Mouse (Mus musculus): ENCODE measurements around the gene Usp36. TPM values are rescaled to one million over a fixed set of nuclear protein-coding genes. Genes with fewer than 3 reads are reported as not detected.

Gene Usp36
- total RNA-seq (2021), result 10 to 100 TPM; 24.8 to 26.3 TPM
- long read RNA-seq, experiment 1, partial matches to known transcripts, result 4 of 6 reads
- long read RNA-seq, experiment 1, other reads (novel, unspliced or antisense), result 2 of 6 reads
- long read RNA-seq, experiment 2, full-length matches to known transcripts, result 2 of 5 reads
- long read RNA-seq, experiment 2, partial matches to known transcripts, result 1 of 5 reads
- long read RNA-seq, experiment 2, other reads (novel, unspliced or antisense), result 2 of 5 reads

- intact Hi-C loops (cut with DNase I), result loop anchor here (2.0 kb wide), 1 partner anchor 65 kb away; the partner anchor contains the start of gene Timp2
- DNase-seq (ENCODE audit: low spot score in 2 of 2), result peak; percentile 100
Observed at GRCm38 (mm10) chr11:118289999-118290889, at the start of gene Usp36. TSS of gene Usp36 (minus strand) at chr11:118290244.

- DNase-seq (ENCODE audit: low spot score in 2 of 2), result peak; percentile 56 to 74
- intact Hi-C loops (cut with DNase I), result no loop called here
Observed at GRCm38 (mm10) chr11:118337491-118338168, 47.6 kb upstream of the Usp36 start.

GRCm38 (mm10) chr11:118333431-118333830, 43.4 kb upstream of the Usp36 start:
- no peak for DNase-seq (ENCODE audit: low spot score in 2 of 2)
- intact Hi-C loops (cut with DNase I), result no loop called here

- intact Hi-C loops (cut with DNase I), result no loop called here
- no peak for DNase-seq (ENCODE audit: low spot score in 2 of 2)
Observed at GRCm38 (mm10) chr11:118332376-118332775, 42.3 kb upstream of the Usp36 start.

- intact Hi-C loops (cut with DNase I), result no loop called here
- peak; percentile 61 for DNase-seq (ENCODE audit: low spot score in 2 of 2)
Observed at GRCm38 (mm10) chr11:118330777-118331176, 40.7 kb upstream of the Usp36 start.

GRCm38 (mm10) chr11:118330361-118330760, 40.3 kb upstream of the Usp36 start:
- DNase-seq (ENCODE audit: low spot score in 2 of 2), result no peak
- intact Hi-C loops (cut with DNase I), result no loop called here

- DNase-seq (ENCODE audit: low spot score in 2 of 2), result no peak
- intact Hi-C loops (cut with DNase I), result no loop called here
Observed at GRCm38 (mm10) chr11:118328947-118329346, 38.9 kb upstream of the Usp36 start.

GRCm38 (mm10) chr11:118328511-118328910, 38.5 kb upstream of the Usp36 start:
- intact Hi-C loops (cut with DNase I), result no loop called here
- no peak for DNase-seq (ENCODE audit: low spot score in 2 of 2)

- intact Hi-C loops (cut with DNase I), result no loop called here
- peak; percentile 82 to 95 for DNase-seq (ENCODE audit: low spot score in 2 of 2)
Observed at GRCm38 (mm10) chr11:118326991-118327971, 37.2 kb upstream of the Usp36 start.

- intact Hi-C loops (cut with DNase I), result no loop called here
- DNase-seq (ENCODE audit: low spot score in 2 of 2), result no peak
Observed at GRCm38 (mm10) chr11:118326491-118326890, 36.4 kb upstream of the Usp36 start.

- intact Hi-C loops (cut with DNase I), result no loop called here
- DNase-seq (ENCODE audit: low spot score in 2 of 2), result no peak
Observed at GRCm38 (mm10) chr11:118324541-118324940, 34.5 kb upstream of the Usp36 start.

GRCm38 (mm10) chr11:118323974-118324373, 33.9 kb upstream of the Usp36 start:
- DNase-seq (ENCODE audit: low spot score in 2 of 2), result no peak
- intact Hi-C loops (cut with DNase I), result no loop called here

GRCm38 (mm10) chr11:118322647-118323046, 32.6 kb upstream of the Usp36 start:
- intact Hi-C loops (cut with DNase I), result no loop called here
- DNase-seq (ENCODE audit: low spot score in 2 of 2), result no peak

GRCm38 (mm10) chr11:118321971-118322370, 31.9 kb upstream of the Usp36 start:
- no peak for DNase-seq (ENCODE audit: low spot score in 2 of 2)
- intact Hi-C loops (cut with DNase I), result no loop called here

- intact Hi-C loops (cut with DNase I), result no loop called here
- DNase-seq (ENCODE audit: low spot score in 2 of 2), result peak; percentile 64 to 78
Observed at GRCm38 (mm10) chr11:118321500-118321899, 31.5 kb upstream of the Usp36 start.

GRCm38 (mm10) chr11:118318678-118319077, 28.6 kb upstream of the Usp36 start:
- DNase-seq (ENCODE audit: low spot score in 2 of 2), result peak; percentile 52 to 63
- intact Hi-C loops (cut with DNase I), result loop anchor here (2.0 kb wide), 1 partner anchor 60 kb away; no protein-coding TSS in a partner anchor

- intact Hi-C loops (cut with DNase I), result no loop called here
- peak; percentile 64 to 65 for DNase-seq (ENCODE audit: low spot score in 2 of 2)
Observed at GRCm38 (mm10) chr11:118317129-118317528, 27.1 kb upstream of the Usp36 start.

- no peak for DNase-seq (ENCODE audit: low spot score in 2 of 2)
- intact Hi-C loops (cut with DNase I), result no loop called here
Observed at GRCm38 (mm10) chr11:118316231-118316806, 26.3 kb upstream of the Usp36 start.

Data from left cerebral cortex, postnatal 14 days (tissue).